Mouse (Mus musculus) megakaryocyte, adult 5-6 weeks (primary cell): ENCODE results near the gene Unc13b. TPM values are rescaled to one million over a fixed set of nuclear protein-coding genes. Genes with fewer than 3 reads are reported as not detected.

Source experiments
- ATAC-seq: 2 replicates; pipeline ENCODE4 v1.8.0; 2016; ENCODE audit warnings: mild to moderate bottlenecking, inconsistent platforms; ENCODE audit not compliant: poor library complexity, severe bottlenecking
- total RNA-seq, 2 experiments: library from RNA; stranded (forward) in 1 of 2; stranded (reverse) in 1 of 2; fragments of 153-499, 151-499 nt in 1 of 2; fragments of 221-1000, 200-1000 nt in 1 of 2; gene quantifications; 2 replicates each; pipeline versions ENCODE4 v1.2.3 to v1.2.4; 2015 to 2017

Unc13b gene
- total RNA-seq, 2 experiments from 2014 or later = 0.16 to 0.48 TPM

DNA sequence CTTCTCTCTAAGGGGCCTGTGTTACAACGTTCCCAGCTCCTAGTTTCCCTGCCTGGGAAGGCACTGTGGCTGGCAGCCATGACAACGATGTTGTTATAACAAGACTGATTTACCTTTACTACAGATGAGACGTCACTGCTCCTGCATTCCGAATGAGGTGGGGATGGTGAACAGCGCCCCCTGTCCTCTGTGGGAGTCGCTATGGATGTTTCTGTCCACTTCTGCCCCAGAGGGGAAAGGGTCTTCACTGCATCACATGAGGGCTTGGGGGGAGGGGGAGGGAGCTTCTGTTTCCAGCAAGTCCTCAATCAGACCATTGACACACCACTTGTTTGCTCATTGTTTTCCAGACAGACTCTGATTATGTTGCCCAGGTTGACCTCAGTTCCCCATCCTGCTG, 235.2 kb downstream of the Unc13b start:
- ATAC-seq = no peak

DNA sequence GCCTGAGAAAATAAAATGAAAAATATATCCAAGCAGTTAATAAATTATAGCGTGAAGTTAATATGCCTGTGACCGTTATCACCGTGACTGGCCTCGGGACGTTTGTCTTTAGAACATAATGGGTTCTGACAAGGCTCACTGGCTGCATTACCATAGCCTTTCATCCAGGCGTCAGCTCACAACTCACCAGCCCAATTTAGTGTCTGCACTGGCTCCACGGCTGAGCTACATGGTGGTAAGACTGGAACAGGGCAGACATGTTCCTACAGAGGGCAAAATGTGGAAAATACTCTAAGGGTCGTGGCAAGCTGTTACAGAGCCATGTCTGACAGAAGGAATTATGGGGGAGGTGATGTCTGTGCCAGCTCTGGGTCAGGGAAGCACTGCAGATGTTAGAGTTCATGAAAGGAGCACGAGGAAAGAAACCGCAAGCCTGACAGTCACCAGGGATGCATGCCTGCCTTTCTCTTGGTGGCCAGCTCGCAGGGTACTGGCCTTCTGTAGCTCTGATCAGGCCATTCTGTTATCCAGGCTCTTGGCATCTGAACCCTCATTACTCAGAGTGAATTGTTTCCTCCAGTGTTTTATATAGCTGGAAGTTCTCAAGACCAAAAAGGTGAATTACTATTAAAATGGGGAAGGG, 251.1 kb downstream of the Unc13b start:
- no peak for ATAC-seq

Other genes starting within 250 kb of the Unc13b start
- gene Fam205a1, start 205.1 kb upstream of the Unc13b start, total RNA-seq (2015) = 0.11 TPM in 1 of 2 replicates, not detected in the other
- gene Fam205a1, start 205.1 kb upstream of the Unc13b start, total RNA-seq (2017) = not detected in 2 replicates
- not detected in 2 replicates for gene Gm12394, start 202.2 kb upstream of the Unc13b start, total RNA-seq (2015)
- not detected in 2 replicates for gene Gm12394, start 202.2 kb upstream of the Unc13b start, total RNA-seq (2017)
- not detected in 2 replicates for gene Fam205c, start 184.7 kb upstream of the Unc13b start, total RNA-seq (2015)
- gene Fam205c, start 184.7 kb upstream of the Unc13b start, total RNA-seq (2017) = not detected in 2 replicates
- not detected in 2 replicates for gene Phf24, start 142.3 kb upstream of the Unc13b start, total RNA-seq (2015)
- gene Phf24, start 142.3 kb upstream of the Unc13b start, total RNA-seq (2017) = under 0.01 TPM in 1 of 2 replicates, not detected in the other
- gene Dnajb5, start 109.1 kb upstream of the Unc13b start, total RNA-seq (2015) = 5.4 and 6.0 TPM in 2 replicates
- gene Dnajb5, start 109.1 kb upstream of the Unc13b start, total RNA-seq (2017) = 2.6 and 6.3 TPM in 2 replicates
- not detected in 2 replicates for gene 1700022I11Rik, start 89.3 kb upstream of the Unc13b start, total RNA-seq (2015)
- not detected in 2 replicates for gene 1700022I11Rik, start 89.3 kb upstream of the Unc13b start, total RNA-seq (2017)
- 81.5 and 86.4 TPM in 2 replicates for gene Vcp, start 58.4 kb upstream of the Unc13b start, total RNA-seq (2015)
- 154 and 165 TPM in 2 replicates for gene Vcp, start 58.4 kb upstream of the Unc13b start, total RNA-seq (2017)
- gene Fancg, start 48.4 kb upstream of the Unc13b start, total RNA-seq (2015) = 11.3 and 12.5 TPM in 2 replicates
- 13.0 and 14.3 TPM in 2 replicates for gene Fancg, start 48.4 kb upstream of the Unc13b start, total RNA-seq (2017)
- gene Pigo, start 33.1 kb upstream of the Unc13b start, total RNA-seq (2015) = 7.9 and 9.7 TPM in 2 replicates
- 5.6 and 11.1 TPM in 2 replicates for gene Pigo, start 33.1 kb upstream of the Unc13b start, total RNA-seq (2017)
- gene Stoml2, start 27.2 kb upstream of the Unc13b start, total RNA-seq (2015) = 70.8 and 77.7 TPM in 2 replicates
- gene Stoml2, start 27.2 kb upstream of the Unc13b start, total RNA-seq (2017) = 62.3 and 79.3 TPM in 2 replicates
- gene Fam214b, start 12.7 kb upstream of the Unc13b start, total RNA-seq (2015) = 14.2 and 15.4 TPM in 2 replicates
- gene Fam214b, start 12.7 kb upstream of the Unc13b start, total RNA-seq (2017) = 31.7 and 33.6 TPM in 2 replicates
- gene Atp8b5, start 208.2 kb downstream of the Unc13b start, total RNA-seq (2015) = 0.13 and 0.36 TPM in 2 replicates
- 0.04 and 0.20 TPM in 2 replicates for gene Atp8b5, start 208.2 kb downstream of the Unc13b start, total RNA-seq (2017)